Mouse (Mus musculus) liver, adult 2 months (tissue): ENCODE measurements around the gene Lmf1.

Source experiments
- CTCF ChIP-seq: fragments of 200-500 bp; IDR thresholded peaks from 2 replicates; pipeline ENCODE4 v1.5.1; 2011; ENCODE audit warnings: low read depth, low read length, control low read depth
- POLR2A ChIP-seq: fragments of 200-500 bp; IDR thresholded peaks from 2 replicates; pipeline ENCODE4 v1.6.1; 2011; ENCODE audit warnings: low read length, control low read depth; ENCODE audit not compliant: insufficient read depth; ENCODE audit errors: extremely low read depth

DNA sequence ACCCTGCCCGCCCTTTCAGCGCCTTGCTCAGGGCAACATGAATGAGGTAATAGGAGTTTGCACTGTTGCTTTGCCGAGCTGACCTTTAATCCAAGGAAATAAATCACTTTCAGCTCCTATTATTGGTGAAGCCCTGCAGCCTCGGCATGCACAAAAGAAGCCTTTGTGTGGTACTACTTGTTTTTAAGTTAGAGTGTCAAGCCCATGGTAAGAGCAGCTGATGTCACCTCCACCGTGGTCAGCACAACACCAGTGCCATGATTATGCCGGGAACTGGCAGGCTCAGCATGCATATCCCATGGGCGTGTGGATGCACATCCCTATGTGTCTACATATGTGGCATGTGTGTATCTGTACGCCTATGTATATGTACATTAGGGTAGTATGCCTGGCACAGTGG, 56.5 kb downstream of the Lmf1 start:
- TF ChIP-seq POLR2A: no peak
- TF ChIP-seq CTCF: no peak
